Mouse (Mus musculus) adrenal gland (tissue): ENCODE results near the gene Pnmal1.
"Not testable (repeated sequence)": the region's sequence is repeated elsewhere in the genome, so short reads cannot be mapped to it uniquely, and the experiment has no call there.

Experiments
- intact Hi-C: fragments of 180-260 bp; cut with DNase I; formaldehyde crosslinking; loops from one replicate; pipeline ENCODE4 v1.15.1; 2025

Gene Pnmal1

DNA sequence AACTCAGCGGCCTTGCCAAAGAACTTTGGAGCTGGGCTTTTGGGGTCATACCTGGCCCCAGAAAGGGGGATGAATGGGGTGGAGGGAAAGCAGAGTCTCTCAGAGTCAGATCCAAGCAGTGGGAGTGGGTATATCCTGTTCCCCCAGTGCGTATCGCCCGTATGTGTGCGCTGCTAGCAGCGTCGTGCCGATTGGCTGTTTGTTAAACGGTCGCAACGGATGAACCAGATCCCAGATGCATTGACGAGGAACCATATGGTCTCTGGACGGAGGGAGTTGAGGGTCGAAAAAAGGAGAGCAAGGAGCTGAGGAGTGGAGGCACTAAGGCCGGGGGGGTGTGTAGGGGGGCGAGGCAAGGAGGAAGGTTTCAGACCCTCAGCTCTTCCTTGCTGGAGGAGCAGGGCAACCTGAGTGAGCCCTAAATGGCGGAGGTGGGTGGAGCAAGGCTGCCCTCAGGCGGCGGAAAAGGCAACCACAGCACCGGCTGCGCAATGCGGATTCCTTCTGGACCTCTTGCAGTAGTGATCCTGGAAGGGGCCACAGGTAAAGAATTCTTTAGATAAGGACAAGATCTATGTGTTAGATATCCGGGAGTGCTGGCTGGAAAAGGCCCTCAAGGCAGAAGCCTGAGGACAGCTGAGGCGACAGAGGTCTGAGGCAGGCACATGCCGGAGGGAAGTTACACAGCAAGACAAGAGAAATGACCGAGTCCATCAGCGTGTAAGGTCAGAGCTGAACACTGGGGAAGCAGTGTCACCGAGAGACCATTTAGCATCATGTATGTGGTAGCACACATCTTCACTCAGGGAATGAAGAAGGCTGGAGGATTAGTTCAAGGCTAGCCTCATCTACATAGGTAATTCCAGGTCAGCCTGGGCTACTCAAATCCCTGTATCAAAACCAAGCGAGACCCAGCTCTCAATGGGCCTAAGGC, 9.3 kb upstream of the Pnmal1 start:
- intact Hi-C loops = loop anchor here (1.0 to 2.0 kb wide), 3 partner anchors 18 to 117 kb away; no protein-coding TSS in a partner anchor

DNA sequence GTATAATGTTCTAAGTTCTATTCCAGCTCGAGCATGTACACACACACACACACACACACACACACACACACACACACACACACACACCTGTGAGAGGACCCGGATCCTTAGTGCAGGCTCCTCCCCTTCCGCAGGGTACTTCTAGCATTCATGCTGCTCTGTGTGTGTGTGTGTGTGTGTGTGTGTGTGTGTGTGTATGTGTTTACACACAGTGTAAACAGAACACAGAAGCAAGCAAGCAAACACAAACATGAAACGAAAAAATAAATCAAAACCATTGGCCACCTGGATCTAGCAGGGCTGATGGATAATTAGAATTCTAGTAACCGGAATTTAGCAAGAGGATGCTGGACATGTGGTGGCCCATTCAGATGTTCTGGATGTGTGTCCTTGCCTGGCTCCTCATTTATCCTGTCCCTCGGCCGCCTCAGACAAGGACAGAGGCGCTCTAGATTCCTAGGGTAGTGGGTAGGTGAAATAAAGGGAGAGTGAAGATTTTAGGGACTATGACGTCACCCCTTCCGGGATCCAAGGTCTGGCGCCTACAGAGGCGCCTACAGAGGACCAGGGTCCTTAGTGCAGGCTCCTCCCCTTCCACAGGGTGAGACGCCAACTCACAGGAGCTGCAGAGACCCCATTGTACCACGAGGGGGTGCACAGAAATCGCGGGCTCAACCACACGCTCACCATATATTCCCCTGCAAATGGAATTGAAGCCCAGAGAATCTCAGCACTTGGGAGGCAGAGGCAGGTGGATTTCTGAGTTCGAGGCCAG, 8.4 kb upstream of the Pnmal1 start:
- intact Hi-C loops = loop anchor here (1.0 to 2.0 kb wide), 3 partner anchors 19 to 116 kb away; no protein-coding TSS in a partner anchor

DNA sequence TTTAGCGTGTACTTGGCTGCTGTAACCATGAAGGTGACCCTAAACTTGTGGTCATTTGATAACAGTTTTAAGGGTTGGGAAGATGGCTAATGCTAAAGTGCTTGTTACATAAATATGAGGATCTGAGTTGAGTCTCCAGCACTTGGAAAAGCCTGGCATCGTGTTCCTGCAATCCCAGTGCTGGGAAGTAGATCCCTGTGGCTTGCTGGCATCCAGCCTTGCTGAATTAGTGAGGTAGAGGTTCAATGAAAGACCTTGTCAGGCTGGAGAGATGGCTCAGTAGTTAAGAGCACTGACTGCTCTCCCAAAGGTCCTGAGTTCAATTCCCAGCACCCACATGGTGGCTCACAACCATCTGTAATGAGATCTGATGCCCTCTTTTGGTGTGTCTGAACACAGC, 5.7 kb upstream of the Pnmal1 start:
- intact Hi-C loops = not testable (repeated sequence)

DNA sequence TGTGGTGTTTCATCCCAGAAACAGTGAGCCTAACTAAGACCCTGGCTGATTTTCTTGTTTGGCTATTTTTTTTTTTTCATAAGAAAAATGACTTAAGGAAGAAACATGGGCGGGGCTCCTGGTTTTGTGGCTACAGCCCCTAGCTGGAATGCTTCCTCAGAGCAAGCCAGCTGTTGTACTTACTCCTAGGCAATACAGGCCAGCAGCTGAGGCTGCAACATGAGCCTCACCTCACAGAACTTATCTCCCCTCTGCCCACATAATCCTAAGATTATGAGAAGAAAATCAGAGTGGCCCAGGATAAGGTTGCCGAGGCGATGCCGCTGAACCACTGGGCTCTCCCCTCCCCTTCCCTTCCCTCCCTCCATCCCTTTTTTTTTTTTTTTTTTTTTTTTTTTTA, 3.8 kb upstream of the Pnmal1 start:
- intact Hi-C loops = no loop called here

DNA sequence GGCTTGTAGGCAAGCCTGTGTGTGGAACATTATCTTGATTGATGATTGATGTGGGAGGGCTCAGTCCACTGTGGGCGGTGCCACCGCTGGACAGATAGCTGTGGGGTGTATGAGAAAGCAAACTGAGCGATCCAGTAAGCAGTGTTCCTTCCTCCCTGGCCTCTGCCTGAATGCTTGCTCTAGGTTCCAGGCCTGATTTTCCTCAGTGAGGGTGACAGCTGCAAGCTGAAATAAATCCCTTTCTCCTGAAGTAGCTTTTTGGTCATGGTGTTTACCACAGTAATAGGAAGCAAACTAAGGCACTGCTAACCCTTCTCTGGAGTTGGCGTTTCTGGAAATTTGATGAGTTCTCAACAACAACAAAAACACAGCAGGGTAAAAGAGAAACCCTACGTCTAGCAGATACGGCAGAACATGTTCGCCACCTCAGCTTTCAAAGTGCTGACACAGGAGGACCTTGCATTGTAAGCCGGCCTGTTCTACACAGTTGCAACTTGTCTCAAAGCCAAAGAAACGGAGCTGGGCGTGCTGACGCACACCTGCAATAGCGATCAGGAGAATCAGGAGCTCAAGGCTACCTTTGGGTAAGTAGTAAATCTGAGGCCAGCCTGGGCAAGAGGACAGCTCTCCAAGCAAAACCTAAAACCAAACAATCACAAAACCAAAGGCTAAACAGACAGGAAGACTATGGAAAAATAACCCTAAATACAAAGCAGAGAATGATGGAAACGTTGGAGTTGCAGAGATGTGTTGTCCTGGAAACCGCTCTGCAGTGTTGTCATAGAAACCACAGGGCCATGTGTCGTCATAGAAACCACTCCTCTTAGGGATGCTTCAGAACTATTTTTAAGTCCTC, 2.8 kb upstream of the Pnmal1 start:
- intact Hi-C loops = no loop called here

DNA sequence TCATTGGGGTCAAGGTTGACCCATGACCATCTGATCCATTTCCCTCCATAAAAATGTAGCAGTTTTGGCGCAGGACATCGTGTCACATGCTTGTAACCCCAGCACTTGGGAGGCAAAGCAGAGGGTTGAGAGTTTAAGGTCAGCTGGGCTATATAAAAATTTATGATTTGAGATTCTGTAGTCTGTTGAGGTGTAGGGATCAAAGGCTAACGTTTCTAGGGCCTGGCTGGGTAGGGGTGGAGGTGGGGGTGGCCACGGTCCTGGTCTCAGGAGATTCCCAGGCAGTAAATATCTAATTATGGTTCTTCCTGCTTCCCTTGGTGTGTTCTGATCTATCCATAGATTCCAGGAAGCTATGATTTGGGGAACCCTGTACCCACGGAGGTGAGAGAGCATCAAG, 2.2 kb downstream of the Pnmal1 start:
- intact Hi-C loops = no loop called here

DNA sequence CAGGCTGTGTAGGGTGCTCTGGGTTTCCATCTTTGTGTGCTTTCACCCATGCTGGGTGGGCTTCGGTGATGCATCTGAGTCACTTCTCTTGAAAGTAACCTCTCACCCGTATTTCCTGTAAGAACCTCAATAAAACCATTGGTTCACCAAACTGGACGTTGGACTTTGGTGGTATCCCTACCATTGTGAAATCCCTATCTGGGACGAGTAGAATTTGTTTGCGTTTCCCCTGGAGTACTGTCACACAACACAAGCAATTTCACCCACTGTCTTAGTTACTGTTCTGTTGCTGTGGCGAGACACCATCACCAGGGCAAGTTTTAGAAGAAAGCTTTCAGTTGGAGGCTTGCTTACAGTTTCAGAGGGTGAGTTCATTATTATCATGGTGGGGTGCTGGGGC, 8.9 kb downstream of the Pnmal1 start:
- intact Hi-C loops = no loop called here

DNA sequence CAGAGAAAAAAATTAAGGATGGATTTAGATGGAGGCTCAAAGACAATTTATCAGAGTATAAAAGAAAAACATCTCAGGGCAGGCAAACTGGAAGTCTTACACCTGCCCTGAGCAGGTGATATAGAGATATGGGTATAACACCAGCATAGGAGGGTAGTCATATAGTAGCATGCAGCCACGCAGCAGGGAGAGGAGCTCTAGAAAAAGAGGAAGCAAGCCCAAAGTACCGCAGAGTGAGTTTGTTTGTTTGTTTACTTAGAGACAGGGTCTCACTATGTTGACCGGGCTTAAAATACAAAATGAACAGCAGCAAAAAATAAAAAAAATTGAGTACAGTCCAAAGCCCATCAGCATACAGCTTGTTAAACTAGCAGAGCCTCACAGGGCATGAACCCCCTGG, 11.7 kb downstream of the Pnmal1 start:
- intact Hi-C loops = no loop called here

DNA sequence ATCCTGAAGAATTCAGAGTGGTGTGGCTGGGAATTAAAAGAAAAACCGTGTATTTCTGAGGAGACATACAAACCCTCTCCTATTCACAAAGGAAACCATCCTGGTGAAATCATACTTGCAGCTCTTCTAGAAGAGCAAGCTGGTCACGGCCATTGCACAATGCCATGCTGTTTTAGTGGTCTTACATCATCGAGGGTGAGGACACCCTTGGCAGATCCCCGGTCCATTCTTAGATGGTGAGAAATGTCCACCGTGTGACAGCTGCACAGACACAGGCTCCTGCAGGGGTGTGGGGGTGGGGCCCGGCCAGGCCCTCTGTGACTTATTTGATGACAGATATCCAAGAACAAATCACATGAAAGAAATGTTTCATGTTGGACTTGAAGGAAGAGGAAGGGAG, 14.5 kb downstream of the Pnmal1 start:
- intact Hi-C loops = no loop called here

DNA sequence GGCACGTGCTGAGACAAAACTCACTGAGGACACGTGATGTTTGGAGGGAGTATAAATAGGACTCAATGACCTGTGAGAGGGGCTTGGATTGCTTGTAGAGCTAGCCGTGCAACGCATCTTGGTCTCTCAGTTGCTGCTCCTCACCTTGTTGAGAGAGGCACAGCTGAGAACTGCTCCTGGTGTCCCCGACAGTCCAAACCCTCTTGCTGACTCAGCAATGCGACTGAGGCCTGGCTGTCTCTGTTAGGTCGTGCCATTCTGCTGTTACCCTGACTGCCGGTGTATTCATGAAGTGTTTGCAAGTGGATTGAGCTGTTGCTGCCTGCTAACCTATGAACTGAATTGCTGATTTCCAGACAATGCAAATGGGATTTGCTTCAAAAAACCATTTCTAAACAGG, 16.8 kb downstream of the Pnmal1 start:
- intact Hi-C loops = no loop called here

DNA sequence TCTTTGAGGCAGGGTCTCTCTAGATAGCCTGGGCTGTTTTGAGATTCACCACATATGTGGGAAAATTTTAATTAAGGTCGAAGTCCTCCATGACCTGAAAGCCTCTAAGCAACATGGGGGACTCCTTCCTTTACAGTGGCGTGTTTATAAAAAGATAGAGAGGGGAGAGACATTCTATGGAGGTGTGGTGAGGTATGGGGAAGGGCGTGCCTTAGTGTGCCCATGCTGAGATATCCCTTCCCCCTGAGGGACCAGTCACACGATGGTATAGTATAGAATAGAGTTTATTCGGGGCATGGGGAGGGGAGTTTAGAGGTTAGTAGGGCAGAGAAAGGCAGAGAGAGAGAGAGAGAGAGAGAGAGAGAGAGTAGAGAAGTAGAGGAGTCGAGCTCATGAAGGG, 18.7 kb downstream of the Pnmal1 start:
- intact Hi-C loops = no loop called here

DNA sequence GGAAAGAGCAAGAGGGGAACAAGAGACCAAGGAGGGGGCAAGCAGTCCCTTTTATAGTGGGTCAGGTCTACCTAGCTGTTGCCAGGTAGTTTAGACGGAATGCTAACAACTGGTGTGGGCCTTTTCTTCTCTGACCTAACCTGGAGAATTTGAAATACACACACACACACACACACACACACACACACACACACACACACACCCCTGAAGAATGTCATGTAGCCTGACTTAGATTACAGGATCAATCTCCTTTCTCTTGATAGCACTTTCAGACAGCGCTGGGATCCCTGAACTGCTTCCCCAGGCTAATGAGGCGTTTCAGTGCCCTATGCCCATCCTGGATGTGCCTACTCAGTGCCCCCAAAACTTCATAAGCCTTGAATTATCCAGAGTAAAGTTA, 19.1 kb downstream of the Pnmal1 start:
- intact Hi-C loops = no loop called here

DNA sequence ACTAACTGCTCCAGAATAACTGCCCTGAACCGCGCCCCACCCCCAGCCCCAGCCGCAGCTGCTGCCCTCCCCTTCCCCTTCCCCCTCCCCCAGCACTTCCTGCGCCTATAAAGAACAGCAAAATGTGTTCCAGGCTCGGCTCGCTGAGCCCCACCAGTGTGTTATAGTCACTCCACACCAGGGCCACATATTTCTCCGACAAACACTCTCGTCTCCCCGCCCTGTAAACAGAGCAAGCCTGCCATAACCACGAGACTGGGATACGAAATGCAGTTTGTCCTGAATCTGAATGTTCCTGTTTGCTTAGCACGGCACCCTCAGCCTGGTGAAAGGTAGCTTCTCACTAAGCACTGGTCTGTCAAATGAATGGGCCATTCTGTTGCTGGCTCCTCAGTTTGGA, 20.9 kb downstream of the Pnmal1 start:
- intact Hi-C loops = no loop called here

DNA sequence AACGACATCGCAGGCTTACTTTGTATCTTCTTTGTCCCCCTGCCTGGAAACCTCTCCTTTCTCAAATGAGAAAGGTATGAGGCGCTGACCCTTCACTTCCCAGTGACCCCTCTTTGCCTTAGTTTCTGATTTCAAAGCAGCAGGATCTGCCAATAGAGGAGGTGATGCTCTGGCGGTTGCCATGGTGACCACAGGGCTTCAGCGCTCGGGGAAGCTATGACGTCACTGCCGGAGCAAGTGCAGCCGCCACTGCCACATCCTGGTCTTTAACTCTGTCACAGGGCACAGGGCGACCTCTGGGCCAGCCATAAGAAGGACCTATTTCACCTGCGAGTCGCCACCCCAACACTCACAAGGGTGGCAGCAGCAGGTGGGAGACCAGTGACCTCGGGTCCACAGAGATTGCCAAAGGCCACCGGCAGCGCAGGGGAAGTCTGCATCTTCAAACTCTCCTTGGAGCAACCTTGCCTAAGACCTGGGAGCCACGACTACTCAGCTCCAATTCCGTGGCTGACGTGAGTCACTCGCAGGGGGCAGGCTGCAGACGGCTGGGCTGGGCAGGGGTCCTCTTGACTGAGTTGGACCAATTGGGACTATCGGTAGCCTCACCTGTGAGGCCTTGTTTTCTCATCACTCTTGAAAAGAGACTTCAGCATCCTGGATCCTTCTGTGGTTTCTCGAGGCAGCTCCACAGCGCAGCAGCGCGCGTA, 23.5 kb downstream of the Pnmal1 start, which contains the start of gene Gm42372:
Gene Gm42372 (plus strand): TSS at position 228 of the 710 bp plus-strand sequence.
- intact Hi-C loops = no loop called here

DNA sequence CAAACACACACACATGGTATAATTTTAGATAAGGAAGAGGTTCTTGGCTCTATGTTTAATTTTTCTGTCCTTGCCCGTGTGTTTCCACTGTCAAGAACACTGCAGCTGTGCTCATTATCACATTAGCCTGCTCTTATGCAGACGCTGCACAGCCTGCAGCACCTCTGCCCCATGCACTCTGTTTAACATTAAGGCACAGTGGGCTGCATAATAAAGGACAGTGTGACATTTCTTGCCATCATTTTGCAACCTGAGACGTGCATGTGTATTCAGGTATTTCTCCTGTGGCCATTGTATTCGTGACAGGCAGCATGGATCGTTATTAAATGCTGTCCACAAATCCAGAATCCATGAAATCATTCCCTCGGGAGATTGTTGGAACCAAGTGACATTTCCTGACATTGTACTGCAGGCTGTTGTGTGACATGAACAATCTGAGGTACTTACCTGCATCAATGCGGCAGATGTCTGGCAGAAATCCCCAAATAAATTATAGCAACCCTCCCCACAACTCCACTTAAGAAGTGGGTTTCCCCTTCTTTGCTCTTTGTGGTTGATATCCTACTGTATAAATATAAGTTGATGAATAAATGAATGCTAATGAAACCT, 28.2 kb downstream of the Pnmal1 start:
- intact Hi-C loops = no loop called here

DNA sequence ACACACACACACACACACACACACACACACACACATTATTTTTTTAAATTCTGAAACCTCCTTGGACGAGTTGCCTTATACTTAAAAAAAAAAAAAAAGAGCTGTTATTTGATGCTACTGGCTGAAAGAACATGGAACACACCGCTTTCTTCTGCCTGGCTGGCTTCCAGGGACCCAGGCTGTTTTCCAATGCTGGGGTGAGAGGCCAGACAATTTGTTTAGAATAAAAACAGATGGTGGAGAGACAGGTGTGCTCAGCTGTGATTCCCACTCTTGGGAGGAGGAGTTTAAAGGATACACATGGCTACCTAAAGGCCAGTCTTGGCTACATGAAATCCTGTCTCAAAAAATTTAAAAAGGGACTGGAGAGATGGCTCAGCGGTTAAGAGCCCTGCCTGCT, 28.9 kb downstream of the Pnmal1 start:
- intact Hi-C loops = no loop called here

DNA sequence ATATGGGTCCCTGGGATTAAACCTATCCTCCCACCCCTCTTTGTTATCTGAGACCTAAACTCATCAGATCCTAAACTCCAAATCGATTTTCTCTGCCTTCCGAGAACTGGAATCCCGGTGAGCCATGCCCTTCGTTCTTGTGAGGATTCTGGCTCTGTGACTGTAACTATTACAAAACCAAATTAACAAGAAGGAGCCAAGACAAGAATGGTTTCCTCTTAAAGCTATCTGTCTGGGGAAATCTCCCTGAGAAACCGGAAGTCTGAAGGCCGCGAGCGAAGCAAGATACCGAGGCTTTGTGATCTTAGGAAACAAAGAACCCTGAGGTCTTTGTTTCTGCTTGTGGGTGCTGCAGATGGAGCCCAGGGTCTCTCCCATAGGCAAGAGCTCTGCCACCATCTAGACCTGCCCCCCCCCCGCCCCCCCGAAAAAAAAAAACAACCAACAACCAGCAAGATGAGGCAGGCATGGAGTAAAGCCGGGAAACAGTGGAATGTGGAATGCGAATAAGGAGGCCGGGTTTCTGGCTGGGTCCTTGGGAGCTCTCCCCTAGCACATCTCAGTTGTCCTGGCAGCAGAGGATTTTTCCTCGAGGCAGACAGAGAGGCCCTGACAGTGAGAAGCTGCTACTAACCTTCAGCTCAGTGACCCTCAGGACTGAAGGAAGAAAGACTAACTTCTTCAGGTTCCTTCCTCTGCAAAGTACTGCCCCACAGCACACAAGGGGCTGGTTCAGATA, 30.7 kb downstream of the Pnmal1 start:
- intact Hi-C loops = no loop called here

DNA sequence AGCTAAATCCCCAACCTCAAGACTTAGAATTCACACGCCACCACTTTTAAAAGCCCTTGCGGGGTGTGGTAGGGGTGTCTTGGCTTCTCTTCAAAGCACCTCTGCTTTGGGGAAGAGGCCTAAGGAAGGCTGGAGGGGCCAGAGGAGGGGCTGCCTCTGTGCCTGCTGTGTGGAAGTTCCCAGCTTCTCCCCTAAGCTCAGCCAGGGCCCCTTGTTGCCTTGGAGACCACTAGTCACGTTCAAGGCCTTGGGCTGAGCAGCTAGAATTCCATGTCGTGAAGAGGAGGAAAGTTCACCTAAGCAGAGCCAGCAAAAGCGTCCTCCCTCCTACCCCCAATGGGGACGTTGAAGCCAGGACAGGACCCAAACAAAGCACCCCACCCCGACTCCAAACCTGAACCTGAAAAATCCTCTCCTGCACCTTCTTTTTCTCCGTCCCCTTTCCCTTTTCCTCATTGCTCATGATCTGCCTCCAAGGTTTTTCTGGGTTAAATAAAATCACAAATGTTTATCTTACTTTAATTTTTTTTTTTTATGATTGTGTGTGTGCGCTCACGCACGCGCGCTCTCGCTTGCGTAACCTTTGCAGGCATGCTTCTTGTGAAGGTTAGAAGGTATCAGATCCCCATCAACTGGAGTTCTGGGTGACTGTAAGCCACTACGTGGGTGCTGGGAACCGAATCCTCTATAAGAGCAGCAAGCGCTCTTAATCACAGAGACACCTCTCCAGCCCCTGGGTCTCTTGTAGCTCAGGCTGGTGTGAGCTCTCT, 32.4 kb downstream of the Pnmal1 start:
- intact Hi-C loops = no loop called here

DNA sequence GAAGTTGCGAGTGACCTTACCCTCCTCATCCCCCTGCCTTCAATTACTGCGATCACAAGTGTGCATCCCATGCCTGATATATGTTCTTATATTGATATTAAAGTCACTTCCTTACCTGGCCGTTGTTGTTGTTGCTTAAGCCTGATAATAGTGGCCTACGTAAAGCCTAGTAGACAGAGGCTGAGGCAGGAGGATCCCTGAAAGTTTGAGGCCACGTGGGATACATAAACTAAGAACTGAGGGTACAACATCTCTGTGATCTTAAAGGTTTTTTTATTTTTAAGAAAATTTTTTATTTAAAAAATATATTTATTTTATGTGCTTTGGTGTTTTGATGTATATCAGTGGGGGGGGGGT, 33.0 kb downstream of the Pnmal1 start, which contains the start of gene Ccdc8:
Gene Ccdc8 (plus strand): TSS at position 258 of the 357 bp plus-strand sequence.
- intact Hi-C loops = no loop called here
